Mouse (Mus musculus): ENCODE data around the gene H2afx. TPM values are rescaled to one million over a fixed set of nuclear protein-coding genes. Genes with fewer than 3 reads are reported as not detected.

The H2afx gene
- polyA plus RNA-seq (2012; ENCODE audit: low replicate concordance), result 825 and 1,471 TPM in 2 replicates

GRCm38 (mm10) chr9:44334396-44335330 lies at the start of gene H2afx:
Gene H2afx, plus strand, starts transcription at chr9:44334694.

GRCm38 (mm10) chr9:44288076-44288958 lies 46.2 kb upstream of the H2afx start, which contains the start of gene Abcg4:
Gene Abcg4, minus strand, starts transcription at chr9:44288615.

DNA sequence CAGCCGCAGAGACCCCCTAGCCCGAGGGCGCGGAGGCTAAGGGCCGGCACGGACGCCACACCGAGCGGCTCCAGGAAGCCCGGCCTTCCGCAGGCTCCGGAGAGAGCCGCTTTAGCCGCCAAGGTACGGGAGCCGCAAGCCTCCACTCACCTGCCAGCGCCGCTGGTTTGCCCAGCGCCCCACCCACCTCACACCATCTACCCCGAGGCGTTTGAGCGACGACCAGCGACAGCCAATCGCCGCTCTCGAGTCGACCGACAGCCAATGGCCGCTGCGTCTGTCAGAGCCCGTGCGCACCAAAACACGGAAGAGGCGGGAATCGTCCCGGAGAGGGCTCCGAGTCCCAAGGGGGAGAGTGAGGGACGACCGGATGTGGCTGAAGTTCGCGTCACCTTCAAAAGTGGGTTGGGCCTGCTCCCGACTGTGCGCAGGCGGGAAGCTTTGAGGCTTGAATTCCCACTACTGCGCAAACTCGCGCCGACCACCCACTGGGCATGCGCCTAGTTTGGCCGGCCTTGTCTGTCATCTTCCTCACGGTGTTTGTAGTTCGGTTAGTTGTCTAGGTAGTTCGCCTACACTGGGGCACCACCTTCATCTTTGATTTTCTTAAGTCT lies 28.9 kb upstream of the H2afx start, which contains the start of gene Hinfp:
Hinfp (minus strand) TSS at position 206 of the 614 bp plus-strand sequence.

DNA sequence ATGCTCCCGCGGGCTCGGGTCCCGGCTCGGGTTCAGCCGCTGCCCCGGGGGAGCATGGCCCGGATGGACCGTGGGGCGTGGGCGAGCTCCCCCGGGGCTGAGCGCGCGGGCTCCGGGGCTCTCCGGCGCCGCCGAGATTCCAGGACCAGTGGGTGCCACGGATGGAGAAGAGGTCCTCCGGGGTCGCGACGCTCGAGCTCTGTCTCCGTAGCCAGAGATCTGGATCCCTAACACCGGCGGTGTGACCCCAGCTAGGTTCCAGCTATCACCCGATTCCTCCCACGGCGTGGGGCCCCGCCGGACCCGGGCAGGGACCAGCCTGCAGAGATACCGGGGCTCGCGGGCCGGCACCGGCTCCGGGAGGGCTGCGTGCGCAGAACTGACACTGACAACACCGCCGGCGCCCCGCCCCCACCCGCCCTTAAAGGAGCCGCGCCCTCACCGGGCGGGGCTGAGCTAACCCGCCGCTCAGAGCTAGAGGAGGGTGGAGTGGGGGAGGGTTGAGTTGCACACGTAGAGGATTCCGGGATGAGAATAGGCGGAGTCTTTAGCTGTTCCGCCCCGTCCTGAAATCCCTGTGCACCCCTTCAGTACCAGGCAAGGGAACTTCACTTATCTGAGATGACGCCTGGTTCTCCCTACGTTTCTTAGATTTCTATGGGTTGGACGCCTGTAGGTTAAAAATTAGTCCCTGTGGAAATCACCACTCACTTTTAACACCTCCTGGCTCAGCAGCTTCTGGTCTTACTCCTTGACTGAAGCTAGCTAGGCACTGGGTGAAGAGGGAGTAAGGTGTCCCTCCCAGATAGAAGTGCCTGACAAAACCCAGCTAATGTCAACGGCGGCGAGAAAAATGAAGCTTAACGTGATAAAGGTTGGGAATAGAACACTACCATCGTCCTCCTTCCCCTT lies 14.4 kb upstream of the H2afx start, which contains the start of gene C2cd2l:
C2cd2l (minus strand) TSS at position 399 of the 912 bp plus-strand sequence.

DNA sequence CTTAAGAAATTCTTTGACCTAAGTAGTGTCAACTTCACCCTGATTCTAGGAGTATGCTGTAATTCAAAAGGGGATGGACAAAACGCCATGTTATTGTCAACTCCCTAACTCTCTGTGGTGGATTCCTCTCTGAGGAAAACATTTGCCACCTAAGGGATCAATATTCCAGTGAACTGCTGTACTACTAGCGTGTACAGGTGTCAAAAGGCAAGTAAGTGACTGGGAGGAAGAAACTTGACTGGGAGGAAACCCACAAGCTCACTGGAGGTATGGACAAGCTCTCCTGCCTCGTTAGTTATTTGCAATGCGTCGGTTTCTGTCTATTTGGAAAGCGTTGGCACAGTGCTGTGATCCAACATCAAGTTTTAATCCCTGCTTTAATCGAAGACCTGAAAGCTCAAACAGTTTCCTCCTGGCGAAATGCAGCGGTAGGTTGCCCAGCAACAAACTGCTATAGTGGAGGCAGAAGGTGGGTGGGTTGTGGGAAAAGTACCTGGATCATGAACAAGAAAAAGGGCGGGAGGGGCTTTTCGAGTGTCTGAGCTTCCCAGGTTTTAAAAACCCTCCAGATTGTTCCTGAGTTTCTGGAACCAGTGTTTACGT lies 8.6 kb upstream of the H2afx start, which contains the start of gene Dpagt1:
Dpagt1 (plus strand) TSS at position 252 of the 603 bp plus-strand sequence.

GRCm38 (mm10) chr9:44343781-44344421 lies 9.4 kb downstream of the H2afx start, which contains the start of gene Hmbs:
Gene Hmbs, minus strand, starts transcription at chr9:44344228.

GRCm38 (mm10) chr9:44361190-44361917 lies 26.9 kb downstream of the H2afx start, which contains the start of gene Vps11:
Gene Vps11, minus strand, starts transcription at chr9:44361670.

DNA sequence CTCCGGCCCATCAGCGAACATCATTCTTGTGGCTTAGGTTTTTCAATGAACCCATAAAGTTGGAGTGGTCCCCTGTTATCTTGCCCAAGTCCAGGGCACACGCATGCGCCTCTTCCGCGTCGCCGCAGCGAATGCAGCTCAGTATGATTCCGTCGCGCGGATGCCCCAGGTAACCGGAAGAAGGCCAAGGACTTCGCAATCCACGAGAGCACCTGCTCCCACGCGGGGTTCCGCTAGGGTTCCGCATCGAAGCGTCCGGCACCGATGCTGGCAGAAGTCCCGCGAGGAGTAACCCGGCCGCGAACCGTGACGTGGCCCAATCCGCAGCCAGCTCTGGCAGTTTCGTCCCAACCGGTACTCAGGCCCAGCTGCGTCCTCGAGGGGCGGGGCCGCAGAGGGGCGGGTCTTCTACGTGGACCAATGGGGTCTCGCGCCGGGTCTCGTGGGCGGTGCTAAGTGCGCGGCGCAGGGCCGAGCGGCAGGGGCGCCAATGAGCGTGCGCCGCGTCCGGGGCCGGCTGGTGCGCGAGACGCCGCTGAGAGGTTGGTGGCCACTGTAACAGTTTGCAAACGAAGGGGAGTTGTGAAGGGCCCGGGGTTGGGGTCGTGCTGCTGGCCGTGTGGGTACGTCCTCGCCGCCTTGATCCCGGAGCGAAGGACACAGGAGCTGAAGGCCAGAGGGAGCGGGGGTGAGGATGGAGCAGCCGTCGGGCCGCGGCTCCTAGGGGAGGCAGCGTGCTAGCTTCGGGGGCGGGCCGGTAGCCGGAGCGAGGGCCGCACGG lies 44.8 kb downstream of the H2afx start, which contains the start of gene Hyou1:
Hyou1 (plus strand) TSS at position 437 of the 781 bp plus-strand sequence.

Other genes with a start within 250 kb of the H2afx start
- not detected in 2 replicates for gene Mfrp, start 233.0 kb upstream of the H2afx start, polyA plus RNA-seq (2012; ENCODE audit: low replicate concordance)
- gene C1qtnf5, start 227.4 kb upstream of the H2afx start, polyA plus RNA-seq (2012; ENCODE audit: low replicate concordance), result 2.1 and 3.0 TPM in 2 replicates
- not detected in 2 replicates for gene Gm49380, start 221.2 kb upstream of the H2afx start, polyA plus RNA-seq (2012; ENCODE audit: low replicate concordance)
- 33.2 and 75.2 TPM in 2 replicates for gene Rnf26, start 221.2 kb upstream of the H2afx start, polyA plus RNA-seq (2012; ENCODE audit: low replicate concordance)
- 0.79 and 1.2 TPM in 2 replicates for gene Mcam, start 200.2 kb upstream of the H2afx start, polyA plus RNA-seq (2012; ENCODE audit: low replicate concordance)
- 11.0 and 15.0 TPM in 2 replicates for gene Cbl, start 100.6 kb upstream of the H2afx start, polyA plus RNA-seq (2012; ENCODE audit: low replicate concordance)
- gene Ccdc153, start 94.0 kb upstream of the H2afx start, polyA plus RNA-seq (2012; ENCODE audit: low replicate concordance), result not detected in 2 replicates
- gene Pdzd3, start 83.2 kb upstream of the H2afx start, polyA plus RNA-seq (2012; ENCODE audit: low replicate concordance), result 0.33 and 0.35 TPM in 2 replicates
- gene Nlrx1, start 66.1 kb upstream of the H2afx start, polyA plus RNA-seq (2012; ENCODE audit: low replicate concordance), result 3.5 and 3.6 TPM in 2 replicates
- 73.8 and 199 TPM in 2 replicates for gene Abcg4, start 46.1 kb upstream of the H2afx start, polyA plus RNA-seq (2012; ENCODE audit: low replicate concordance)
- 7.4 and 9.9 TPM in 2 replicates for gene Hinfp, start 29.0 kb upstream of the H2afx start, polyA plus RNA-seq (2012; ENCODE audit: low replicate concordance)
- 216 and 324 TPM in 2 replicates for gene C2cd2l, start 14.4 kb upstream of the H2afx start, polyA plus RNA-seq (2012; ENCODE audit: low replicate concordance)
- gene Dpagt1, start 8.7 kb upstream of the H2afx start, polyA plus RNA-seq (2012; ENCODE audit: low replicate concordance), result 8.4 and 13.8 TPM in 2 replicates
- gene Hmbs, start 9.5 kb downstream of the H2afx start, polyA plus RNA-seq (2012; ENCODE audit: low replicate concordance), result 173 and 677 TPM in 2 replicates
- 7.8 and 11.3 TPM in 2 replicates for gene Vps11, start 27.0 kb downstream of the H2afx start, polyA plus RNA-seq (2012; ENCODE audit: low replicate concordance)
- gene Hyou1, start 44.8 kb downstream of the H2afx start, polyA plus RNA-seq (2012; ENCODE audit: low replicate concordance), result 25.8 and 40.4 TPM in 2 replicates
- gene Slc37a4, start 62.2 kb downstream of the H2afx start, polyA plus RNA-seq (2012; ENCODE audit: low replicate concordance), result 10.4 and 13.2 TPM in 2 replicates
- 48.9 and 50.6 TPM in 2 replicates for gene Rps25, start 72.4 kb downstream of the H2afx start, polyA plus RNA-seq (2012; ENCODE audit: low replicate concordance)
- 5.6 and 13.4 TPM in 2 replicates for gene Trappc4, start 72.9 kb downstream of the H2afx start, polyA plus RNA-seq (2012; ENCODE audit: low replicate concordance)
- gene Ccdc84, start 83.9 kb downstream of the H2afx start, polyA plus RNA-seq (2012; ENCODE audit: low replicate concordance), result 10.2 and 37.1 TPM in 2 replicates
- gene Foxr1, start 106.4 kb downstream of the H2afx start, polyA plus RNA-seq (2012; ENCODE audit: low replicate concordance), result 1.5 TPM in 1 of 2 replicates, not detected in the other
- not detected in 2 replicates for gene Upk2, start 120.3 kb downstream of the H2afx start, polyA plus RNA-seq (2012; ENCODE audit: low replicate concordance)
- gene Bcl9l, start 148.1 kb downstream of the H2afx start, polyA plus RNA-seq (2012; ENCODE audit: low replicate concordance), result 36.8 and 56.9 TPM in 2 replicates
- gene Cxcr5, start 227.2 kb downstream of the H2afx start, polyA plus RNA-seq (2012; ENCODE audit: low replicate concordance), result 2.1 and 9.7 TPM in 2 replicates